Mouse (Mus musculus) midbrain, embryonic 11.5 days (tissue): ENCODE measurements around the gene Faf2. TPM values are rescaled to one million over a fixed set of nuclear protein-coding genes. Genes with fewer than 3 reads are reported as not detected.

Source experiments
- ATAC-seq: fragments of 200-750 bp; cut with Nextera tagmentation; 2 replicates; pipeline ENCODE4 v1.8.0; 2017; ENCODE audit warnings: moderate TSS enrichment, moderate library complexity; ENCODE audit not compliant: low FRiP score
- DNase-seq: peaks from one replicate; pipeline ENCODE4 v3.0.0; 2015; ENCODE audit warnings: low spot score; ENCODE audit errors: missing footprints
- H3K27ac ChIP-seq: fragments of 300-500 bp; sonication (generic); 2 replicates; pipeline ENCODE4 v1.5.1; 2014; ENCODE audit warnings: low read depth, low read length
- H3K27me3 ChIP-seq: fragments of 300-500 bp; sonication (generic); 2 replicates; pipeline ENCODE4 v1.6.1; 2014; ENCODE audit warnings: mild to moderate bottlenecking, low read length, moderate library complexity, mixed read lengths; ENCODE audit not compliant: control insufficient read depth, insufficient read depth
- H3K36me3 ChIP-seq: fragments of 300-500 bp; sonication (generic); 2 replicates; pipeline ENCODE4 v1.6.1; 2014; ENCODE audit warnings: mild to moderate bottlenecking, low read length, moderate library complexity, mixed read lengths; ENCODE audit not compliant: control insufficient read depth, insufficient read depth
- H3K4me1 ChIP-seq: fragments of 300-500 bp; sonication (generic); 2 replicates; pipeline ENCODE4 v1.6.1; 2014; ENCODE audit warnings: low read length; ENCODE audit not compliant: control insufficient read depth, insufficient read depth
- H3K4me2 ChIP-seq: fragments of 300-500 bp; sonication (generic); 2 replicates; pipeline ENCODE4 v1.6.1; 2014; ENCODE audit warnings: mild to moderate bottlenecking, moderate library complexity
- H3K4me3 ChIP-seq: fragments of 300-500 bp; sonication (generic); 2 replicates; pipeline ENCODE4 v1.5.1; 2014; ENCODE audit warnings: low read depth, low read length
- H3K9ac ChIP-seq: fragments of 300-500 bp; sonication (generic); 2 replicates; pipeline ENCODE4 v1.6.1; 2014; ENCODE audit warnings: low read length
- H3K9me3 ChIP-seq: fragments of 300-500 bp; sonication (generic); 2 replicates; pipeline ENCODE4 v1.6.1; 2016; ENCODE audit warnings: low read length; ENCODE audit not compliant: control insufficient read depth
- WGBS: fragments of 180-500 bp; shearing (Covaris S2); extraction: QIAGEN DNeasy Blood & Tissue Kit; methylation state at CpG from one replicate; pipeline ENCODE4 v1.1.7; 2014; 5-methylcytosine and 5-hydroxymethylcytosine counted together
- microRNA-seq: library from miRNA; unstranded; fragments of <30 nt; microRNA quantifications from one replicate; pipeline ENCODE4, GENCODE M21; 2017
- polyA plus RNA-seq: library from polyadenylated mRNA; unstranded; fragments of >200 nt; fragmentation: Nextera tagmentation; extraction: Ambion mirVana; gene quantifications from 2 replicates; pipeline ENCODE4 v1.2.1, GENCODE M21; 2014

Gene Faf2
- polyA plus RNA-seq, 1 experiment from 2014 or later = 86.9 TPM

- Histone ChIP-seq H3K4me1 (no peaks in the 10 kb centered on the region), H3K9me3 (no peaks in the 10 kb centered on the region), H3K27ac (no peak overlapping the region), H3K4me3 (no peak overlapping the region), H3K9ac (no peak overlapping the region), H3K36me3 (no peaks in the 10 kb centered on the region), H3K27me3 (no peaks in the 10 kb centered on the region), H3K4me2 (no peak overlapping the region)
- no peak for ATAC-seq
- 79% methylated on average over 3 of the region's 3 CpGs for WGBS
- DNase-seq = no peak
Observed at GRCm38 (mm10) chr13:54710866-54711265, 89.3 kb downstream of the Faf2 start.

Small RNA genes lying within 50 kb of the gene (microRNA-seq; reads per million reads assigned to microRNA genes)
- gene Gm24195 = not detected

Other genes with a start within 250 kb of the Faf2 start
- 161 and 163 TPM in 2 replicates for gene Thoc3, start 152.9 kb upstream of the Faf2 start, polyA plus RNA-seq
- gene Simc1, start 118.0 kb upstream of the Faf2 start, polyA plus RNA-seq = 14.1 and 17.8 TPM in 2 replicates
- 263 and 264 TPM in 2 replicates for gene 4833439L19Rik, start 56.3 kb upstream of the Faf2 start, polyA plus RNA-seq
- gene Arl10, start 46.8 kb upstream of the Faf2 start, polyA plus RNA-seq = 28.5 and 29.7 TPM in 2 replicates
- 65.1 and 67.0 TPM in 2 replicates for gene Nop16, start 31.7 kb upstream of the Faf2 start, polyA plus RNA-seq
- gene Higd2a, start 31.6 kb upstream of the Faf2 start, polyA plus RNA-seq = 164 and 168 TPM in 2 replicates
- 22.3 and 28.1 TPM in 2 replicates for gene Cltb, start 10.4 kb upstream of the Faf2 start, polyA plus RNA-seq
- 88.6 and 111 TPM in 2 replicates for gene Rnf44, start 72.1 kb downstream of the Faf2 start, polyA plus RNA-seq
- gene Cdhr2, start 79.7 kb downstream of the Faf2 start, polyA plus RNA-seq = 0.06 TPM in 1 of 2 replicates, not detected in the other
- 9.8 and 10.8 TPM in 2 replicates for gene Gprin1, start 128.1 kb downstream of the Faf2 start, polyA plus RNA-seq
- gene Sncb, start 144.8 kb downstream of the Faf2 start, polyA plus RNA-seq = 1.3 TPM in 2 replicates
- not detected in 2 replicates for gene Eif4e1b, start 162.2 kb downstream of the Faf2 start, polyA plus RNA-seq
- gene Tspan17, start 167.6 kb downstream of the Faf2 start, polyA plus RNA-seq = 13.3 and 15.9 TPM in 2 replicates